Mouse (Mus musculus): ENCODE data around the gene Ntng2. TPM values are rescaled to one million over a fixed set of nuclear protein-coding genes. Genes with fewer than 3 reads are reported as not detected.

Gene Ntng2
- total and polyA plus RNA-seq, 3 experiments: 0.53 to 3.8 TPM; not detected in 1

DNA sequence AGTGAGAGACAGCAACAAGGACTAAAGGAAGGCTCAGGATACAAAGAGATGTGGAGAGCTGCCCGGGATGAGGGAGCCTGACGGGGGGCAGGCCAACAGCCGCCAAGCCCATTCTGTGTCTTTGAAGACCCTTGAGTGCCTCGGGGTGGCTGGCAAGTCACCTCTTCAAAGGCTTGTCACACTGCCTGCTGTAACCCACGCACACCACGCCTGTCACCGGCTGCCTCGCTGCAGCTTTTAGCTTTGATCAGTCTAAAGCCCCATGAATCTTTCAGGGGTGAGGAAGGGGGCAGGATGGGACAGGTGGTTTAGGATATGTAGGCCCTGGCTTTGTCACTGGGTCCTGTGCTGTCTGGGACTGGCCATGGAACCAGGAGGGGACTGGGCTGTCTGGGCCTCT, 46.6 kb downstream of the Ntng2 start:
- Histone ChIP-seq H3K9ac (ENCODE audit: insufficient read depth, low read depth) (no peak overlapping the region), H3K27me3 (replicated peaks) (peaks cover 90% of the 10 kb centered on the region), H3K4me2 (ENCODE audit: insufficient read depth, low read depth, poor library complexity, severe bottlenecking) (no peak overlapping the region), H3K4me1 (ENCODE audit: control insufficient read depth in 1 of 2, insufficient read depth in 2 of 2) (no peaks in the 10 kb centered on the region), H3K27ac (ENCODE audit: insufficient read depth, low read depth) (no peak overlapping the region), H3K4me3 (replicated peaks in 1 of 3; ENCODE audit: low read depth in 2 of 3, low read length in 2 of 3, poor library complexity in 1 of 3) (no peak overlapping the region), H3K79me2 (replicated peaks; ENCODE audit: control insufficient read depth, extremely low read depth, insufficient read depth, poor library complexity, severe bottlenecking) (no peaks in the 10 kb centered on the region), H3K36me3 (replicated peaks in 1 of 2; ENCODE audit: control insufficient read depth in 1 of 2, insufficient read depth in 1 of 2, low read length in 1 of 2) (peaks cover 0 to 3% of the 10 kb centered on the region in 2 experiments), H3K9me3 (replicated peaks; ENCODE audit: low read length) (no peaks in the 10 kb centered on the region)
- DNase-seq (ENCODE audit: extremely low read depth): no peak
- no peak for TF ChIP-seq POLR2AphosphoS2 (IDR thresholded peaks at IDR 0.05; ENCODE audit: low read depth, low read length)
- no peak for TF ChIP-seq ZMIZ1 (IDR thresholded peaks at IDR 0.05; ENCODE audit: low read depth, low read length)
- TF ChIP-seq TBP (conservative IDR thresholded peaks at IDR 0.05; ENCODE audit: low read depth, low read length): no peak
- TF ChIP-seq CHD1 (IDR thresholded peaks at IDR 0.05; ENCODE audit: low read depth, low read length): no peak
- no peak for TF ChIP-seq UBTF (IDR thresholded peaks at IDR 0.05; ENCODE audit: low read depth, low read length)
- TF ChIP-seq JUND (conservative IDR thresholded peaks at IDR 0.05; ENCODE audit: low read depth, low read length): no peak
- no peak for TF ChIP-seq E2F4 (IDR thresholded peaks at IDR 0.05; ENCODE audit: insufficient replicate concordance, low read depth, low read length)
- TF ChIP-seq ETS1 (conservative IDR thresholded peaks at IDR 0.05; ENCODE audit: low read depth, low read length): no peak
- TF ChIP-seq ZNF384 (IDR thresholded peaks at IDR 0.05; ENCODE audit: low read depth, low read length): no peak
- no peak for TF ChIP-seq MAFK (IDR thresholded peaks at IDR 0.05; ENCODE audit: insufficient replicate concordance, low read length)
- in situ Hi-C loops (cut with MboI; ENCODE audit: low pct_ligation_motif_present, low pct_unique_long_range_greater_than_20kb, low sequenced_read_pairs) (no loop called here), dilution Hi-C loops (cut with MboI; ENCODE audit: extremely low pct_ligation_motif_present, extremely low pct_unique_long_range_greater_than_20kb, low sequenced_read_pairs) (no loop called here)

- Histone ChIP-seq H3K4me1 (ENCODE audit: control insufficient read depth in 1 of 2, insufficient read depth in 2 of 2) (no peaks in the 10 kb centered on the region), H3K79me2 (replicated peaks; ENCODE audit: control insufficient read depth, extremely low read depth, insufficient read depth, poor library complexity, severe bottlenecking) (no peaks in the 10 kb centered on the region), H3K9me3 (replicated peaks; ENCODE audit: low read length) (no peaks in the 10 kb centered on the region), H3K27me3 (replicated peaks) (peaks cover 92% of the 10 kb centered on the region), H3K36me3 (replicated peaks in 1 of 2; ENCODE audit: control insufficient read depth in 1 of 2, insufficient read depth in 1 of 2, low read length in 1 of 2) (no peaks in the 10 kb centered on the region), H3K4me3 (replicated peaks in 1 of 3; ENCODE audit: low read depth in 2 of 3, low read length in 2 of 3, poor library complexity in 1 of 3) (no peak overlapping the region), H3K27ac (ENCODE audit: insufficient read depth, low read depth) (no peak overlapping the region), H3K4me2 (ENCODE audit: insufficient read depth, low read depth, poor library complexity, severe bottlenecking) (no peak overlapping the region), H3K9ac (ENCODE audit: insufficient read depth, low read depth) (no peak overlapping the region)
- dilution Hi-C loops (cut with MboI; ENCODE audit: extremely low pct_ligation_motif_present, extremely low pct_unique_long_range_greater_than_20kb, low sequenced_read_pairs): no loop called here
- DNase-seq (ENCODE audit: extremely low read depth): no peak
- in situ Hi-C loops (cut with MboI; ENCODE audit: low pct_ligation_motif_present, low pct_unique_long_range_greater_than_20kb, low sequenced_read_pairs): no loop called here
- TF ChIP-seq RCOR1 (conservative IDR thresholded peaks at IDR 0.05; ENCODE audit: low read depth, low read length) (no peak), POLR2AphosphoS2 (IDR thresholded peaks at IDR 0.05; ENCODE audit: low read depth, low read length) (no peak), BHLHE40 (IDR thresholded peaks at IDR 0.05; ENCODE audit: low read depth, low read length) (no peak), NRF1 (IDR thresholded peaks at IDR 0.05; ENCODE audit: low read depth, low read length) (no peak), SMC3 (IDR thresholded peaks at IDR 0.05; ENCODE audit: low read depth, low read length) (no peak), KAT2A (IDR thresholded peaks at IDR 0.05; ENCODE audit: insufficient replicate concordance, low read length) (no peak), ZNF384 (IDR thresholded peaks at IDR 0.05; ENCODE audit: low read depth, low read length) (no peak), USF1 (IDR thresholded peaks at IDR 0.05; ENCODE audit: low read depth, low read length) (no peak), GABPA (IDR thresholded peaks at IDR 0.05; ENCODE audit: insufficient replicate concordance, low read depth, low read length) (no peak)
Observed at GRCm38 (mm10) chr2:29201223-29201955, 51.4 kb downstream of the Ntng2 start.

All from CH12.LX (cell line).